In genomic region chr1:168068003-168068919, GRCm38 (mm10) we compare ENCODE assay signal across 25 mouse cellular contexts.
DNase-seq lines count a peak whose midpoint lies in the region; ATAC-seq and TF ChIP-seq lines count a peak whose summit lies in the region.
"Had no signal": no experiment of that assay in that cellular context is flagged by ENCODE, and none has a peak within 500 bp of the region (broad histone marks: within the 10 kb centered on the region; RNA-seq: fewer than 3 reads in every experiment).

No protein-coding gene starts in this region.

- no peak for TF ChIP-seq CTCF in hindbrain, postnatal 0 days (IDR thresholded peaks at IDR 0.05; ENCODE audit: low read depth)
- no peak for TF ChIP-seq CTCF in midbrain, postnatal 0 days (IDR thresholded peaks at IDR 0.05)
- TF ChIP-seq CTCF in small intestine, adult 2 months (IDR thresholded peaks at IDR 0.05; ENCODE audit: extremely low read depth, insufficient read length, insufficient replicate concordance, low read depth, low read length), result no peak
- no peak for TF ChIP-seq CTCF in gastrocnemius, adult 2 months (IDR thresholded peaks at IDR 0.05)

- no peaks in the 10 kb centered on the region for H3K9me3 ChIP-seq in hindbrain, postnatal 0 days (ENCODE audit: low read length)
- H3K9me3 ChIP-seq in hindbrain, embryonic 12.5 days (replicated peaks), result no peaks in the 10 kb centered on the region
- H3K9me3 ChIP-seq in midbrain, embryonic 11.5 days (ENCODE audit: control insufficient read depth, low read length), result no peaks in the 10 kb centered on the region
- H3K9me3 ChIP-seq in midbrain, postnatal 0 days (ENCODE audit: low read length), result no peaks in the 10 kb centered on the region
- H3K9me3 ChIP-seq in forebrain, embryonic 13.5 days (replicated peaks), result no peaks in the 10 kb centered on the region
- H3K9me3 ChIP-seq: limb, embryonic 12.5 days; liver, embryonic 12.5 days; midbrain, embryonic 10.5 days; neural tube, embryonic 15.5 days had no signal

- H3K4me2 ChIP-seq in hindbrain, postnatal 0 days (ENCODE audit: low read depth, low read length), result no peak overlapping the region
- no peak overlapping the region for H3K4me2 ChIP-seq in hindbrain, embryonic 12.5 days (replicated peaks)
- no peak overlapping the region for H3K4me2 ChIP-seq in midbrain, embryonic 11.5 days
- no peak overlapping the region for H3K4me2 ChIP-seq in midbrain, postnatal 0 days (ENCODE audit: low read depth, low read length, poor library complexity, severe bottlenecking)
- H3K4me2 ChIP-seq in forebrain, embryonic 13.5 days, result no peak overlapping the region
- H3K4me2 ChIP-seq: limb, embryonic 12.5 days; liver, embryonic 12.5 days; neural tube, embryonic 15.5 days had no signal

- intact Hi-C loops in gastrocnemius, adult 2 months (cut with DNase I), result no loop called here

- WGBS in hindbrain, postnatal 0 days, result 59% methylated on average over 9 of the region's 9 CpGs
- WGBS in hindbrain, embryonic 12.5 days, result 82% methylated on average over 9 of the region's 9 CpGs
- 72% methylated on average over 9 of the region's 9 CpGs for WGBS in midbrain, embryonic 11.5 days
- WGBS in midbrain, postnatal 0 days, result 54% methylated on average over 9 of the region's 9 CpGs
- 62% methylated on average over 9 of the region's 9 CpGs for WGBS in small intestine, adult 2 months
- 80% methylated on average over 9 of the region's 9 CpGs for WGBS in forebrain, embryonic 13.5 days

- no peaks in the 10 kb centered on the region for H3K27me3 ChIP-seq in hindbrain, postnatal 0 days (ENCODE audit: insufficient read depth, low read length)
- H3K27me3 ChIP-seq in hindbrain, embryonic 12.5 days, result no peaks in the 10 kb centered on the region
- no peaks in the 10 kb centered on the region for H3K27me3 ChIP-seq in midbrain, embryonic 11.5 days (ENCODE audit: control insufficient read depth, insufficient read depth, low read length)
- H3K27me3 ChIP-seq in midbrain, postnatal 0 days (ENCODE audit: insufficient read depth, low read length), result no peaks in the 10 kb centered on the region
- no peaks in the 10 kb centered on the region for H3K27me3 ChIP-seq in small intestine, adult 2 months (ENCODE audit: control insufficient read depth, insufficient read depth, low read length)
- no peaks in the 10 kb centered on the region for H3K27me3 ChIP-seq in forebrain, embryonic 13.5 days
- H3K27me3 ChIP-seq: CH12.LX; limb, embryonic 12.5 days; liver, embryonic 12.5 days; neural tube, embryonic 15.5 days had no signal

- no peak for ATAC-seq in hindbrain, postnatal 0 days
- no peak for ATAC-seq in hindbrain, embryonic 12.5 days (ENCODE audit: low FRiP score)
- no peak for ATAC-seq in midbrain, embryonic 11.5 days (ENCODE audit: low FRiP score)
- no peak for ATAC-seq in midbrain, postnatal 0 days (ENCODE audit: low FRiP score)
- no peak for ATAC-seq in forebrain, embryonic 13.5 days
- ATAC-seq: liver, embryonic 12.5 days; Patski had no signal

- no peaks in the 10 kb centered on the region for H3K36me3 ChIP-seq in hindbrain, postnatal 0 days (ENCODE audit: insufficient read depth, low read length)
- no peaks in the 10 kb centered on the region for H3K36me3 ChIP-seq in hindbrain, embryonic 12.5 days
- H3K36me3 ChIP-seq in midbrain, embryonic 11.5 days (ENCODE audit: control insufficient read depth, insufficient read depth, low read length), result no peaks in the 10 kb centered on the region
- no peaks in the 10 kb centered on the region for H3K36me3 ChIP-seq in midbrain, postnatal 0 days (ENCODE audit: insufficient read depth, low read length)
- H3K36me3 ChIP-seq in small intestine, adult 2 months (ENCODE audit: control insufficient read depth, insufficient read depth, low read length), result no peaks in the 10 kb centered on the region
- no peaks in the 10 kb centered on the region for H3K36me3 ChIP-seq in forebrain, embryonic 13.5 days (ENCODE audit: poor library complexity, severe bottlenecking)
- H3K36me3 ChIP-seq: G1E; limb, embryonic 12.5 days; liver, embryonic 12.5 days; midbrain, embryonic 10.5 days; neural tube, embryonic 15.5 days had no signal

- DNase-seq in hindbrain, postnatal 0 days (ENCODE audit: low spot score), result peak; percentile 35
- DNase-seq in midbrain, embryonic 11.5 days (ENCODE audit: low spot score, missing footprints), result peak; percentile 72
- no peak for DNase-seq in midbrain, postnatal 0 days (ENCODE audit: low spot score)
- DNase-seq in gastrocnemius, adult 2 months, result no peak
- DNase-seq: adrenal gland, postnatal 36 days; B cell, adult 2 months; cerebellum, adult 9-10 months; gastrocnemius, postnatal 36 days; kidney, adult 9 months; kidney, postnatal 25 days; lung, adult 18-20 months; right cerebral cortex, adult 18-20 months; right cerebral cortex, postnatal 4 days; thymus, adult 18-20 months; thymus, postnatal 36 days had no signal

- no peak overlapping the region for H3K4me3 ChIP-seq in hindbrain, postnatal 0 days (ENCODE audit: low read length)
- H3K4me3 ChIP-seq in hindbrain, embryonic 12.5 days, result no peak overlapping the region
- no peak overlapping the region for H3K4me3 ChIP-seq in midbrain, embryonic 11.5 days (ENCODE audit: low read depth, low read length)
- H3K4me3 ChIP-seq in midbrain, postnatal 0 days (ENCODE audit: low read depth, low read length), result no peak overlapping the region
- no peak overlapping the region for H3K4me3 ChIP-seq in small intestine, adult 2 months (ENCODE audit: low read depth, low read length)
- H3K4me3 ChIP-seq in gastrocnemius, adult 2 months, result no peak overlapping the region
- no peak overlapping the region for H3K4me3 ChIP-seq in forebrain, embryonic 13.5 days
- H3K4me3 ChIP-seq: limb, embryonic 12.5 days; liver, embryonic 12.5 days; midbrain, embryonic 10.5 days; neural tube, embryonic 15.5 days had no signal

- H3K9ac ChIP-seq in hindbrain, postnatal 0 days (replicated peaks; ENCODE audit: low read length), result no peak overlapping the region
- no peak overlapping the region for H3K9ac ChIP-seq in hindbrain, embryonic 12.5 days
- no peak overlapping the region for H3K9ac ChIP-seq in midbrain, embryonic 11.5 days (ENCODE audit: low read length)
- H3K9ac ChIP-seq in midbrain, postnatal 0 days (replicated peaks; ENCODE audit: low read length, poor library complexity, severe bottlenecking), result no peak overlapping the region
- H3K9ac ChIP-seq in forebrain, embryonic 13.5 days, result no peak overlapping the region
- H3K9ac ChIP-seq: limb, embryonic 12.5 days; liver, embryonic 12.5 days; neural tube, embryonic 15.5 days had no signal

- peaks cover 6% of the 10 kb centered on the region; the same call in 1 of the 2 replicates for H3K4me1 ChIP-seq in hindbrain, postnatal 0 days (ENCODE audit: insufficient read depth, low read length)
- H3K4me1 ChIP-seq in hindbrain, embryonic 12.5 days, result no peaks in the 10 kb centered on the region
- no peaks in the 10 kb centered on the region for H3K4me1 ChIP-seq in midbrain, embryonic 11.5 days (ENCODE audit: control insufficient read depth, insufficient read depth, low read length)
- peaks cover 3% of the 10 kb centered on the region; the same call in 1 of the 2 replicates for H3K4me1 ChIP-seq in midbrain, postnatal 0 days (ENCODE audit: insufficient read depth, low read length)
- H3K4me1 ChIP-seq in small intestine, adult 2 months (ENCODE audit: control insufficient read depth, insufficient read depth, insufficient read length, low read length), result no peaks in the 10 kb centered on the region
- peaks cover 30% of the 10 kb centered on the region for H3K4me1 ChIP-seq in forebrain, embryonic 13.5 days
- H3K4me1 ChIP-seq: limb, embryonic 12.5 days; liver, embryonic 12.5 days had no signal

- TF ChIP-seq POLR2A in small intestine, adult 2 months (IDR thresholded peaks at IDR 0.05; ENCODE audit: low read depth, low read length), result no peak

- no peak overlapping the region for H3K27ac ChIP-seq in hindbrain, postnatal 0 days
- no peak overlapping the region for H3K27ac ChIP-seq in hindbrain, embryonic 12.5 days
- H3K27ac ChIP-seq in midbrain, embryonic 11.5 days (ENCODE audit: low read depth, low read length), result no peak overlapping the region
- H3K27ac ChIP-seq in midbrain, postnatal 0 days (ENCODE audit: low read depth, low read length), result no peak overlapping the region
- peak overlapping the region; percentile 53 for H3K27ac ChIP-seq in small intestine, adult 2 months (ENCODE audit: insufficient read depth, low read depth, low read length)
- H3K27ac ChIP-seq in gastrocnemius, adult 2 months, result no peak overlapping the region
- H3K27ac ChIP-seq in forebrain, embryonic 13.5 days, result no peak overlapping the region
- H3K27ac ChIP-seq: limb, embryonic 12.5 days; liver, embryonic 12.5 days; midbrain, embryonic 10.5 days; neural tube, embryonic 15.5 days had no signal

Comparison
In these comparisons a context has a peak if more than half of its experiments do, and no peak if none do; other contexts are left out.
1. DNase-seq: peak in hindbrain, postnatal 0 days (single experiment) and midbrain, embryonic 11.5 days (single experiment); none in midbrain, postnatal 0 days (single experiment) and gastrocnemius, adult 2 months (single experiment).